Mouse (Mus musculus): Measurements from ENCODE around the gene Dglucy.

DNA sequence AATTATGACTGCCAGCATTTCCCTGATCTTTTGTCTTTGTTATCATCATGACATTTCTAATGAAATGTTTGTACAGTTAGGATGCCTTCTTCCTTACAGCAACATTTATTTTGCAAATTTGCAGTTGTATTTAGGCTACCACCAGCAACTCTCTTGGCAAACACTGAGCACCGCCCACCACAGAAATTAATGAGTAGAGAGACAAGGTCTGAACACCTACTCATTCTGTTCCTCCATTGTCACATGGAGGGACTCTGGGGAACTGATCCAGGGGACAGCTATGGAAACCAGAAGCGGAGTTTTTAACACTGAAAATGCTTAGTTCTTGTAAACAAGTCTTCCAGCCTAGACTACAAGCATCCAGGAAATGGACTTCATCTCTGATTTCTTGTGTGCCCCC lies 35.0 kb downstream of the Dglucy start:
- no peak for TF ChIP-seq CTCF (IDR thresholded peaks at IDR 0.05; ENCODE audit: low read depth, low read length)
- TF ChIP-seq POLR2A (IDR thresholded peaks at IDR 0.05; ENCODE audit: borderline replicate concordance, low read depth, low read length): no peak
